Mouse (Mus musculus) spleen, postnatal 14 days (tissue): ENCODE measurements around the gene Tbc1d2b.

Experiments
- DNase-seq, 2 experiments: peaks; one replicate each; pipeline ENCODE4 v3.0.0; 2021 to 2022; ENCODE audit warnings: low spot score in 2 of 2

Gene Tbc1d2b

GRCm38 (mm10) chr9:90172528-90173321, 97.9 kb downstream of the Tbc1d2b start:
- no peak for DNase-seq

DNA sequence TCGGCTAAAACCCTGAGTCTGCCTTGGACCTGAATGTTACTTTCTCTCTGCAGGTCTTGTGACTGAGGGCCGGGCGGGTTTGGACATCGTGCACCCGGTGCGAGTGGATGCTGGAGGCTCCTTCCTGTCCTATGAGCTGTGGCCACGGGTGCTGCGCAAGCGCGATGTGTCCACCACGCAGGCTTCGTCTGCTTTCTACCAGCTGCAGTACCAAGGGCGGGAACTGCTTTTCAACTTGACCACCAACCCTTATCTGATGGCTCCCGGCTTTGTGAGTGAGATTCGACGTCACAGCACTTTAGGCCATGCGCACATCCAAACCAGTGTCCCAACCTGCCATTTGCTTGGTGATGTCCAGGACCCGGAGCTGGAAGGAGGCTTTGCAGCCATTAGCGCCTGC, 99.2 kb downstream of the Tbc1d2b start:
- no peak for DNase-seq

GRCm38 (mm10) chr9:90169965-90170364, 100.6 kb downstream of the Tbc1d2b start:
- DNase-seq, result no peak

DNA sequence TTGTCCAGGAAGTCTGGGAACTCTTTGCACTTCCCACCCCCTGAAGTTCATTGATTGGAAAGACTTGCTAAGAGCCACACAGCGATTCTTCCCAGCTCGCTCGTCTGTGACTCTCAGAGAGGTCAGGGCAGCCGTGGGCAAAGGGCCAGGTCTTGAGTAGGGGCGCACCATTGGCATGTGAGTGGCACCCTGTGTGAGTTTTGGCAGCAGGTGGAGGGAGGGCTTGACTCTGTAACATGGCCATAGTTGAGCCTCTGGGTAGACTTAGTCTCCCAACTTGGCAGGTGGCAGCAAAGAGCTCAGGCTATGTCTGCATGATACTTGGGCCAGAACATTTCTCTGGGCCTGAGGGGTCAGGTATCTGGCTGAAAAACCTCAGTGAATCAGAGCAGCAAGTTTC, 104.0 kb downstream of the Tbc1d2b start:
- no peak for DNase-seq

- DNase-seq, result no peak
These were observed 105.0 kb downstream of the Tbc1d2b start for GRCm38 (mm10) chr9:90165590-90165989.

DNA sequence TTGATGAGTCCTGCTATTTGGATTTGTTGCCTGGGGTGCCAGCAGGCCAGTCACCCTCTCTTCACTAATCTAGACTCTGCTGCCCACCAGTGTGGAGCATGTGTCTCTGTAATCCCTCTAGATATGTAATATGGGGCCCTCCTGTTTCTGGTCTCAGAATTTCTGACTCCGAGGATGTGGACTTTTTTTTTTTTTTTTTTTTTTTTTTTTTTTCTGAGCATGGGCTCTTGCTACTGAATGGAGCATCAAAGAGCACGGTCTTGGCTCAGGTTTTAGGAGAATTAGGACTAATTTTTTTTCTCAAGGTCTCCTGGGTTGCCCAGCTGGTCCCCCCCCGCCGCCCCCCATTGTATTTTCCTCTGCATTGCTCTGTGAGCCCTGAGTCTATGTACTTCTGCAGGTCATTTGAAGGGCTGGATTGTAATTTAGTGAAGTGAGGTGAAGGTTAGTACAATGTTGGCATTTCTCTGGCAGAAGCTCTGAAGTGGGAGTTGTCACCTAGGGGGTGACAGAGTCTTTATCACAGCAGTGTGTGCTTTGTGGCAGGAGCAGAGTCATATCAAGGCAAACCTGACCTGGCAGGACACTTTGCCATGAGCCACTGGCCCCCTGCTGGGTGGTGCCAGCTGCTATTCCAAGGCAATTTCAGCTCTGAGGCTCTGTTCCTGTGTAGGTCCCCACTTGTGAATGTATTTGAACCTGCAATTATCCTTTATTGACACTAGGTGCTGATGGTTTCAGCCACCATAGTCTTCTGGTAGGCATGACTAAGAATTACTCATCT, 105.7 kb downstream of the Tbc1d2b start:
- DNase-seq, result no peak

GRCm38 (mm10) chr9:90163749-90164095, 106.9 kb downstream of the Tbc1d2b start:
- no peak for DNase-seq

- no peak for DNase-seq
These were observed 107.5 kb downstream of the Tbc1d2b start, which contains the start of gene Adamts7 for GRCm38 (mm10) chr9:90162926-90163748. TSS of gene Adamts7 (plus strand) at chr9:90163069.

GRCm38 (mm10) chr9:90162243-90162925, 108.2 kb downstream of the Tbc1d2b start:
- DNase-seq, result peak in 1 of 2 experiments; percentile 36
